Mouse (Mus musculus) right cerebral cortex, postnatal 14 days (tissue): ENCODE data around the gene Ntf5.
"Not testable (repeated sequence)": the region's sequence is repeated elsewhere in the genome, so short reads cannot be mapped to it uniquely, and the experiment has no call there.

ENCODE experiments used
- DNase-seq: peaks from one replicate; pipeline ENCODE4 v3.0.0; 2022

Ntf5 gene

DNA sequence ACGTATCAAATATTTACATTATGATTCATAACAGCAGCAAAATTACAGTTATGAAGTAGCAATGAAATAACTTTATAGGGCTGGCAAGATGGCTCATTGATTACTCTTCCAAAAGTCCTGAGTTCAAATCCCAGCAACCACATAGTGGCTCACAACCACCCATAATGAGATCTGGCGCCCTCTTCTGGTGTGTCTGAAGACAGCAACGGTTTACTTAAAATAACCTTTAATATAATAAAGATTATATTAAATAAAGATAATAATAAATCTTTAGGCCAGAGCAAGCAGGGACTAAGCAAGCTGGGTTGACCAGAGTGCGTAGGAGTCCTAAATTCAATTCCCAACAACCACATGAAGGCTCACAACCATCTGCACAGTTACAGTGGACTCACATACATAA, 49.4 kb downstream of the Ntf5 start:
- not testable (repeated sequence) for DNase-seq

DNA sequence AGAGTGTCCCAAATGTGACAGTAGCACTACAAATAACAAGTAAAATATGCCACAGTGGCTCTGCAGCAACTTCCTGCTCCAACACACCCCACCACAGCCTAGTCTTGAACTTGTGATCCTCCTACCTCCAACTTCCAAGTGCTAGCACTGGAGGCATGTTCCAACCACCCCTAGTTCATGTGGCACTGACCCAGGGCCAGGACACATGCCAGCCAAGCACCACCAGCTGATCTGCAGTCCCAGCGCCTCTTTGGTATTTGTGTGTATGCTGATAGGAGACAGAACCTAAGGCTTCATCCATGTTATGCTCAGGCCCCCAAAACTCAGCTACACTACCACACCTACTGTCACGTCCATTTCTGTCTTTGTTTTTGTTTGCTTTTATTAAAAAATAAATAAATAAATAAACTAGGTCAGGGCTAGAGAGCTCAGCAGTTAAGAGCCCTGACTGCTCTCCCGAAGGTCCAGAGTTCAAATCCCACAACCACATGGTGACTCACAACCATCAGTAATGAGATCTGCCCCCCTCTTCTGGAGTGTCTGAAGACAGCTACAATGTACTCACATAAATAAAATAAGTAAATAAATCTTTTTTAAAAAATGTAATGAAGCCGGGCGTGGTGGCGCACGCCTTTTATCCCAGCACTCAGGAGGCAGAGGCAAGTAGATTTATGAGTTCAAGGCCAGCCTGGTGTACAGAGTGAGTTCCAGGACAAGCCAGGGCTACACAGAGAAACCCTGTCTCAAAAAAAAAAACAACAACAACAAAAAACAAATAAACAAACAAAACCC, 50.7 kb downstream of the Ntf5 start:
- DNase-seq, result no peak

DNA sequence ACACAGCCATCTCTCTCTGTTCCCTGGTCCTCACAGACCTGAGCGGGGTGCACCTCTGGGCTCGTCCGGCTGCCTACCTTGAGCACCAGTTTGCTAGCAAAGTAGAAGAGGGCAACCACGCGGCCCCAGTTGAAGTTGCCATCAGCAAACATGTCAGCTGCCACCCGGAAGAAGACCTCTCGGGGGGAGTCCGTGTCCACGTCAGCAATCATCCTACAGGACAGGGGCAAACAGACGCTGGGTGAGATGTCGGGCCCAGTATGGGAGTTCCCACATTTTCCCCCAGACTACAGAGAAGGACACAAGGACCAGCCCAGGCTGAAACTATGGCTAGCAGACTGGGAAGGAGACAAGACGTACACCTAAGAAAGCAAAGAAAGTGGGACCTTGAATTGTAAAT, 51.6 kb downstream of the Ntf5 start:
- DNase-seq, result no peak

DNA sequence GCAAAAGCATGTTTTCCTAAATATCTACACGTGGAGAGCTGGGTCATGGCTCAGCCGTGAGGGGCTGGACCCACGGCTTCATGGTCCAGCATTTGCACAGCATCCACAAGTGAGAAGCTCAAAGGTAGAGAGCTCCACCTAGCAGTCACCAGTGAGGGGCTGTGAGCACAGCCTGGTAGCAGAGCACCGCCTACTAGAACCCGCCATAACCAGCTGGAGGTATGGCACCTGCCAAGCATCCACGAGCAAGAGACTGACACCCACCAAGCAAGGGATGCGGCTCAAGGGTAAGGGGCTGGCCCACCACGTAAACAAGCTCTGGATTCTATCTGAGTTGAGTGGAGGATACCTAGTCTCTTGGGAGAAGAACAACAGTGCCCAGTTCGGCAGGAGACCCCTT, 52.1 kb downstream of the Ntf5 start:
- DNase-seq, result no peak

DNA sequence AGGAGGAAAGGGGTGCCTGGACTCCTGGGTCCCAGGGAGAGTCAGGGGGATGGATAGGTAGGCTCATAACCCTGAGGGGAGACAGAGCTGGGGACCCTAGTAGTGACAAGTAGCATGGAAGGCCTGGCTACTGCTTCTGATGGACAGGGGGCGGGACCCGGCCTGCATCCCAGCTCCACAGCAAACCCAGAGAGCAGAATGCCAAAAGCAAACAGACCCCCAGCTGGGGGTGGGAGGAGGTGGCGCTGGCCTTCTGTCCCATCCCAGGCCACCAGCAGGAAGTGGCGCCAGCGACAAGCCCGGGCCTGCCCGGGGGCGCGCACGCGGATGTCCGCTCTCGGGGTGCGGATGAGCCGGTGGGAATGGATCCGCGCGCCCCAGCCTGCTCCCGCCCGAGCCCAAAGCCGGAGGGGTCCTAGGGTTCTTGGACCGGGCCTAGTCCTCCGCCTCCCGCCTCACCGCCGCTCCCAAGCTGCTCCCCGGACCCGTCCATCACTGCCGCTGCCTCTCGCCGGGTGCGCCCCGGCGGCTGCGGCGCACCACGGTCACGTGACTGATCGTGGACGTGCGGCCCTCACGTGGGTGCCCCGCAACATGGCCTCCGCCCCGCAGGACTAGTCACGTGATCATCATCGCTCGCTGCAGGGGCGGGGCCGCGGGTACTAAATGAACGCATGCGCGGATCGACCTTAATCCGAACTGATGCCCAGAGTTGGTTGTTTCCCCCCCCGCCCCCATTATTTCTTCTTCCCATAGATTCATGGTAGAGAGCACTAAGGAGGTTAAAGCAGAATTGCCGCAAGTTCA, 53.0 kb downstream of the Ntf5 start, which contains the start of gene Bax:
TSS of gene Bax (minus strand) at position 616 of the 807 bp plus-strand sequence.
- peak; percentile 97 for DNase-seq
